Mouse (Mus musculus): Measurements from ENCODE around the gene Armc9.

DNA sequence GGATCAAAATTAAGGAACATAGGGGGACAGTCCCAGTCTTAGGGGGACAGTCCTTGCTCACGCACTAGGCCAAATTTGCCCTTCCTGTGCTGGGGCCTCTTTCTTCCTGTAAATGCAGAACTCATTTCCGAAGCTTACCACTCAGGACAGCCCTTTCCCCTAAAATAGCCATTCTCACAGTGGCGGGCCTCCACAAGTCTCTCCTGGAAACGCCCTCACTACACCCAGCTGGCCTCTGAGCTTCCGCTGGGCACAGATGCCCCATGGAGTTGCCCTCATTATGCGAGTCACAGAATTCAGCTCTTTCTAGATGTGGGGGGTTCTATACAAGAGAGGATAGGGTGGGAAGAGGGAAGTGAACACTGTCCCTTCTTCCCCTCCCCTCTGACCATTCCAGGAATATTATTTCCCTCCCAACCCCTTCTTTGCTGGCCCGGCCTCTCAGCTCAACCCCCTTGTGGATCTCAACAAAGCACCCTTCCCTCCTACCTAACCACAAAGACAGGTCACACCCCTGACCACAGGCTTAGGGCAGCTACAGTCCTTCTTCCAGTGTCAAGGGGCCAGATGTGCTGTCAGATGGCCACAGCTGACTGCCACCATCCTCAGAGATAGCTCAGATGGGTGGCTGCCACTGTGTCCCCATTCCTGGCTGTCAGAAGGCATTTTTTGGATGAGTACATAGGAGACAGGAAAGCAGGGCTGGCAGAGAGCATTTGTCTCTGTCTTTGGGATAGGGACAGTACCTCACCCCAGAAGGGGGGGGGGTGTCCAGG lies 109.2 kb downstream of the Armc9 start:
- no peak for TF ChIP-seq CTCF (IDR thresholded peaks at IDR 0.05; ENCODE audit: low read depth, low read length)
- TF ChIP-seq POLR2A (IDR thresholded peaks at IDR 0.05; ENCODE audit: extremely low read depth, insufficient read depth, low read length): no peak

Measured in liver, adult 2 months (tissue).